Mouse (Mus musculus): ENCODE data around the gene Oxct2b. TPM values are rescaled to one million over a fixed set of nuclear protein-coding genes. Genes with fewer than 3 reads are reported as not detected.
"Not testable (repeated sequence)": the region's sequence is repeated elsewhere in the genome, so short reads cannot be mapped to it uniquely, and the experiment has no call there.

Oxct2b gene
- total RNA-seq, 4 experiments from 2014 or later: 0.18 TPM; not detected in 3

DNA sequence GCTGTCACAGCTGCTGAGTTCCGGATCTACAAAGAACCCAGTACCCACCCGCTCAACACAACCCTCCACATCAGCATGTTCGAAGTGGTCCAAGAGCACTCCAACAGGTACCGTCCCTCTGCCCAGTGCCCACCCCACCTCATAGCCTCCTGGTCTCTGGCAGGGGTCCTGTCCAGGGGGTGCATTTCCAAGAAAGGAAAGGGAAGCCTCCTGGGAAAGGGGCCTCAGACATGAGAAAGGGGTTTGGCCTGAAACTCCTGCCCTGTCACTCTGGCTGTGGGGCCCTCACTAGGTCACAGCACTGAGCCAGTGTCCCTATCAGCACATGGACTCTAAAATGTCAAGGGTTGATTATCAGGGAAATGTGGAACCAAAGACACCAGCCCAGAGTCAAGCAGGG is 1.4 kb upstream of the Oxct2b start:
- DNase-seq: not testable (repeated sequence)

GRCm38 (mm10) chr4:123116640-123117039 is 574 bp downstream of the Oxct2b start:
- DNase-seq: not testable (repeated sequence)

- peak; percentile 34 for DNase-seq
Observed at GRCm38 (mm10) chr4:123121286-123121685, 5.2 kb downstream of the Oxct2b start.

DNA sequence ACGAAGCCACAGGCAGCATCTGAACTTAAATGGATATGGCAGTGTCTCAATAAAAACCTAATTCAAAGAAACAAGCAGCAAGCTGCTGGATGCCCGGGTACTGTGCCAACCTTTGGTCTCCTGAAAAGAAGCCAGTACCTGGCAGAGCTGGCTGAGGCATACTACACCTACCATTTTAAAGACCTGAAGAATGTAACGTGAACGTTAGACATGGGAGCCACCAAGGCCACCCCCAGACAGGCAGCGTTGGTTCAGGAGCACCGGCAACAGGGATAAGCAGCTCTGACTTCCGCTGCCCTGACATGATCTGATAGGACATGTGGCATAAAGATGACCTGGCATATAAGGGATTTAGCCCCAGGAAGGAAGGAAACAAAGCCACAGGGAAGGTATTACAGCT is 10.6 kb downstream of the Oxct2b start:
- no peak for DNase-seq

DNA sequence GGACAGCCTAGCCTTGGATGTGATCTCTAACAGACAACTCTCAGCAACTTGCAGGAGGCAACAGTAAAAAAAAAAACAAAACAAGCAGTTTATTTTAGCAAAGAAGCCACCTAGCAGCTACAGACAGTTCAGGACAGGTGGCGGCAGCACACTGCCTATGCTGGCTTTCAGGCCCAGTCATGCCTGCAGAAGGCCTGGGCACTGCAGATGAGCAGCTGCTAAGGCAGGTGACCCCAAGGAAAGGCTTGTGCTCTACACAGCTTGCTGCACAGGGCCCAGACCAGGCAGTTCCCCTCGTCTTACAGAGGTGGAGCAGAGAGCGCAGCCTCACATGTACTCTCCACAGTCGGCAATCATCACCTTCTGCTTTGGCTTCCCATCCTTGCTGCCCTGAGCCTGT is 11.0 kb downstream of the Oxct2b start:
- no peak for DNase-seq

DNA sequence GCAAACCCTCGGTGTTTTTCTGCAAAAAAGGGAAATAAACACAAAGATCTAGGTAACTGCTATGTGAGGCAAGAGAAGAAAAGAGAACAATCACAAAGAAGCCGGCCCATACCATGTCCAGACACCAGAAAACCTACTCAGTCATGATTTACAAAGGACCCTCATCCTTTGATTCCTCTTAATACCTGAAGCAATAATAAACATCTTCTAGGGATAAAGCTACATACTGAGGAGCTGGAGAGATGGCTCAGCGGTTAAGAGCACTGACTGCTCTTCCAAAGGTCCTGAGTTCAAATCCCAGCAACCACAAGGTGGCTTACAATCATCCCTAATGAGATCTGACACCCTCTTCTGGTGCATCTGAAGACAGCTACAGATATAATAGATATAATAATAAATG is 21.5 kb downstream of the Oxct2b start:
- DNase-seq: no peak

- DNase-seq: peak; percentile 55
Observed at GRCm38 (mm10) chr4:123139513-123140154, 23.6 kb downstream of the Oxct2b start, which contains the start of gene Ppie. TSS of gene Ppie (minus strand) at chr4:123139951.

DNA sequence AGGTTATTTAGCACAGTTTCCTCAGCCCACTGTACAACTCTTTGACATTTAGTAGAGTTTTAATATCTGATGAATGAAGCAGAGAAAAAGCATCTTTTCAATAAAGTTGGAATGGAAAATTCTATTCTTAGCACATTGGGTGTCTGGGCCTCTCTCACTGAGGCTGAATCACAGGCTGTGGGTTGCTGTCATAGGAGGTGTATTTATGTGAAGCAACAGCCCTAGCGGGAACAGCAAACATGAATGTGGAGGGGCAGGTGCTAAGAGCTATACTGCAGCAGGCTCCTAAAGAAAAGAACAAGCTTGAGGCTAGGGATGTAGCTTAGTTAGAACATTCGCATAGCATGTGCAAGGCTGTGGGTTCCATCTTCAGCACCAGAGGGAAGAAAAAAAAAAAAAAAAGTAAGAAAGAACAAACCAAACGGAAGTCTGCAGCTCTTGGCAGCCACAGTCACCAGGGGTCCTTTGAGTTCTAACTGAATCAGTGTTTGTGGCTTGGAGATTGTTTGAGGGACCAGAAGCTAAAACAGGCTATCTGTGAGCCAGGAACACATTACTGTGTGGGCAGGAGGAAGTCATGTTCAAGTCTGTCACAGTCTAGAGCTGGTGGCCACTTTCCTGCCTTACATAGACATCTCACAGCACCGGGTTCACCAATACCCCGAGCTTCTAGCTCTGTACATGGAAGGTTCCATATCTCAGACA is 31.5 kb downstream of the Oxct2b start:
- no peak for DNase-seq

- no peak for DNase-seq
Observed at GRCm38 (mm10) chr4:123152003-123152402, 35.9 kb downstream of the Oxct2b start.

- DNase-seq: no peak
Observed at GRCm38 (mm10) chr4:123152976-123153375, 36.9 kb downstream of the Oxct2b start.

DNA sequence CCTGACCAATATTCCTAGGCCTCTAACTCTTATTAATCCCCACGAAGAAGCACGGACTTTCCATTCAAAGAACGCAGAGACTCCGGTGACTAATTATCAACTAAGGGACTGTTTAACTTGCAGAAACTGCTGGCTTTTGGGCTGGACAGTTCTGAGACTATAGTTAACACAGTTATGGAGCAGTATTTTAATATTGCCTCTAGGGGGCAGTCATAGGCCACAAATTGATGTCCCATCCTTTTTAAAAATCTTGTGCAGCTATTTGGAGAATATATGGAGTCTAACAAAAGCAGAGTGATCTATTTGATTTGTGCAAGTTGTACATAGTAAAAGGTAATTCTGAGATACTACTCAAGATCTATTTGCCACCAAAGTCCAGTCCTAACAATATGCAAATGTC is 38.9 kb downstream of the Oxct2b start:
- DNase-seq: no peak

DNA sequence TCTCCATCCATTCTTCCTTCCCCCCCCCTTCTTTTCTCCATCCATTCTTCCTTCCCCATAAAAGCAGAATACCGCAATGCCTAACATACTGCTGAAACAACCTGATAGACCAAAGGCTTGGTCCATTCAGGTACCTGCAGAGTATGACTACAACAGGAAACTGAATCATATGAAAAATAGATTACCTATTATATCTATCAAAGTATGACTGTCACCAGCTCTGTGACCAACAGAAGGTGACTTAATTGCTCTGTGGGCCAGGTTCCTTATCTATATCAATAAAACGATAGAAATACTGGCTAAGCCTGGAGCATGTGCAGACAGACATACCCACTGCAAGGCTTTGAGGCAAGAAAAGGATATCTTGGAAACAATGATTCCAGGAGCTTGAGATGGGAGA is 39.4 kb downstream of the Oxct2b start:
- no peak for DNase-seq

DNA sequence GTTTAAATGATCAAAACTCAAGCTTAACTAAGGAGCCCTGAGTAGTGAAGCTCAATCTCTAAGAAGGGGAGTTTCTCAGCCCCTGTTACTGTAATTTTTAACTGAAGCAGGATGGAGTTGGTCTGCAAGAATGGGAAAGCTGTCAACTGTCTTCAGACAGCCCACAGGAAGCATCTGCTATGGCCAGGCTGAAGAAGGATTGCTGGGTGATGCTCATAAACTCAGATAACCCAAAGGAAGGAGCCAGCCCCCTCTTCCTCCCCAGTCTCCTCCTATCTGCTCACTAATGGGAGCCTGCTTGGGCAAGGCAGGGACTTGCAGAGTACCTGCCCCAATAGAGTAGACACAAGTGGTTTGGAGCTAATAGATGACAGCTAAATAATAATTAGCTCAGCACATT is 39.8 kb downstream of the Oxct2b start:
- DNase-seq: no peak

DNA sequence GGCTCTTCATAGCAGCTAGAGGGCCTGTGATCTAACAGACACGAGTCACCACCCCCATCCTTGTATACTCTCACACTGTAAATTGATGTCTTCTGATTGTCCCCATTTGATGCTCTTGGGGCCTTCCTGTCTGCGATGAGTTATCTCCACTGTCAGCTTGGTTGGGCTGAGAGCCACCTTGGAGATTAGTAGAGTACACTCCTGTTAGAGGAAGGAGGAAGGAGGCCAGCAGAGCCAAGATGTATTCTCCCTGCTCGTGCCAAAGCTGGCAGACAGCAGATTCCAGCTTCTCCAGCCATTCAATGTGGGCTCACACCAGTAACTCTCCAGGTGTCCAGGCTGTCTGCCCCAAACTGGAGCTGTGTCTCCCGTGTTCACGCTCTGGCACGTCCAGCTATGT is 44.5 kb downstream of the Oxct2b start:
- DNase-seq: no peak

- DNase-seq: not testable (repeated sequence)
Observed at GRCm38 (mm10) chr4:123161251-123161650, 45.2 kb downstream of the Oxct2b start.

DNA sequence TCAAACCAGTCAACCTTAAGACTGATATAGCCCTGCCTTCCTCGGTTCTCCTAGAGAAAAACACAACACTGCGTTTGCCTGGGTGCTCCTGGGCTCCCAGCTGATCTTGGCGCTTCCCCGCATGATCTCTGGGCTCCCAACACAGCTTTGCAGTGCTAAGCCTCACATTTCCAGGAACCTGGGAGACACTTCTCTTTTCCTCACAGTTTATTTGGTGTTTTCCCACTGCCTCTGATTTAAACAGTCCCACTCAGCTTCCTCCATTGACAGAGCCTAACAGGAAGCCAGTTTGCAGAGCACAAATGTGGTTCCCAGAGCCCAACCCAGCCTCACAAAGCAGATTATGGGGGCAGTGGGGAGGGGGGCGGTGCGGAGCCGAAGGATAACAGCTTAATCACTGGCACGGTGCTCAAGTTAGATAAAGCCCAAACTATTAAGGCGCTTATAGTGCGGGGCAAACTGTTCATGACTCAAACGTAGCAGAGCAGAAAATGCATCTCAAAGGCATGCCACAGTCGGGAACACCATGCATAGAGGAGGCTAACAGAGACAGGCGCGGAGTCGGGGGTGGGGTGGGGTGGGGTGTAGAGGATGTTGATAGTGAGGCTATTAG is 46.3 kb downstream of the Oxct2b start:
- DNase-seq: no peak

DNA sequence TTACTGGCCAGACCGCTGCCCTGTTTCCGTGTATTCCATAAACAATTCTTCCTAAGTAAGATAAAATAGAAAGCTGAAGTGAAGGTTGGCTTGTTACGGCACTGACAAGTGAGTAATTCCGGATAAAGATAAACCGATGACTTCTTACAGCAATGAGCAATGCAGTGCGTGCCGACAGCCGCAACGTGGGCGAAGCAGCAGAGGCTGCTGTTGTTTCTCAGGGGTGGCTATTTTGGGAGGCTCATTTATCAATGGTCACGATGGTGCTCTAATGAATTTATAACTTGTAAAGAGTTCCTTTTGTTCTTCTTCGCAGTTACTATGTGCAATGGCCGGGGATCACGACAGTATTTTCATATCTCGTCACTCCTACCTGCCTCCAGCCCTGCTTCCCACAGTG is 48.1 kb downstream of the Oxct2b start:
- no peak for DNase-seq

Other genes with a start within 250 kb of the Oxct2b start
- gene Cap1, start 230.2 kb upstream of the Oxct2b start, total RNA-seq (2022): 100 to 1,000 TPM; 134 to 181 (median 168) TPM
- gene Mfsd2a, start 155.1 kb upstream of the Oxct2b start, total RNA-seq (2022): 1 to 10 TPM in 2 of 4 experiments, under 1 TPM in 2; 0.83 to 8.4 (median 1.2) TPM
- 1 to 10 TPM in 2 of 4 experiments, under 1 TPM in 2; 0.68 to 2.1 (median 1.3) TPM for gene Mycl, start 120.6 kb upstream of the Oxct2b start, total RNA-seq (2022)
- 10 to 100 TPM; 21.8 to 24.5 (median 22.9) TPM for gene Trit1, start 99.7 kb upstream of the Oxct2b start, total RNA-seq (2022)
- gene Bmp8b, start 11.1 kb upstream of the Oxct2b start, total RNA-seq (2022): under 1 TPM; 0.12 to 0.70 (median 0.30) TPM
- 10 to 100 TPM; 55.8 to 65.6 (median 58.6) TPM for gene Ppie, start 23.7 kb downstream of the Oxct2b start, total RNA-seq (2022)
- 1 to 10 TPM; 5.0 to 9.1 (median 7.2) TPM for gene Hpcal4, start 67.0 kb downstream of the Oxct2b start, total RNA-seq (2022)
- gene Nt5c1a, start 85.2 kb downstream of the Oxct2b start, total RNA-seq (2022): 100 to 1,000 TPM in 2 of 4 experiments, 10 to 100 TPM in 2; 65.4 to 137 (median 88.0) TPM
- 10 to 100 TPM in 2 of 4 experiments, 1 to 10 TPM in 2; 4.6 to 13.5 (median 8.9) TPM for gene Heyl, start 117.3 kb downstream of the Oxct2b start, total RNA-seq (2022)
- gene Pabpc4, start 146.1 kb downstream of the Oxct2b start, total RNA-seq (2022): 10 to 100 TPM; 82.8 to 96.1 (median 90.0) TPM
- gene Oxct2a, start 207.4 kb downstream of the Oxct2b start, total RNA-seq (2022): not detected
- gene Bmp8a, start 227.0 kb downstream of the Oxct2b start, total RNA-seq (2022): under 1 TPM in 2 of 4 experiments, not detected in 2; 0.15 to 0.17 TPM

Measured in adrenal gland, adult 8-10 months (tissue).